Mouse (Mus musculus) megakaryocyte, embryonic 14.5 days (primary cell): ENCODE measurements around the gene Nudt4. TPM values are rescaled to one million over a fixed set of nuclear protein-coding genes. Genes with fewer than 3 reads are reported as not detected.

Source experiments
- H3K27me3 ChIP-seq: replicated peaks from 2 replicates; pipeline ENCODE3; 2012; ENCODE audit warnings: inconsistent platforms
- H3K36me3 ChIP-seq: replicated peaks from 2 replicates; pipeline ENCODE3; 2012; ENCODE audit warnings: low read length, inconsistent platforms, mixed read lengths
- H3K4me1 ChIP-seq: 2 replicates; pipeline ENCODE4 v1.6.1; 2012; ENCODE audit warnings: inconsistent platforms
- H3K4me3 ChIP-seq: replicated peaks from 2 replicates; pipeline ENCODE3; 2012; ENCODE audit warnings: moderate library complexity, mild to moderate bottlenecking, inconsistent platforms
- H3K9me3 ChIP-seq: 2 replicates; pipeline ENCODE4 v1.6.1; 2012; ENCODE audit warnings: inconsistent platforms
- FLI1 ChIP-seq: IDR thresholded peaks from 2 replicates; pipeline ENCODE4 v1.6.1; 2012; ENCODE audit warnings: low read length, inconsistent platforms, mixed read lengths
- GATA1 ChIP-seq: IDR thresholded peaks from 3 replicates; pipeline ENCODE4 v1.6.1; 2012; ENCODE audit warnings: mixed read lengths, low read length, inconsistent platforms, borderline replicate concordance
- polyA plus RNA-seq: library from polyadenylated mRNA; stranded (reverse); fragments of >175 nt; gene quantifications from 2 replicates; pipeline ENCODE4 v1.2.3, GENCODE M21; 2012; ENCODE audit warnings: low replicate concordance; ENCODE audit not compliant: insufficient read depth

Gene Nudt4
- polyA plus RNA-seq: 15.9 and 18.1 TPM in 2 replicates

GRCm38 (mm10) chr10:95563851-95564845, at the start of gene Nudt4:
Gene Nudt4 (minus strand): TSS chr10:95564146.
- no peak for TF ChIP-seq FLI1
- no peak for TF ChIP-seq GATA1
- H3K27me3 ChIP-seq: no peaks in the 10 kb centered on the region
- H3K4me3 ChIP-seq: peak within 1 kb of the TSS; percentile 96
- H3K9me3 ChIP-seq: no peaks in the 10 kb centered on the region
- peaks cover 9% of the 10 kb centered on the region for H3K36me3 ChIP-seq
- H3K4me1 ChIP-seq: peaks cover 45% of the 10 kb centered on the region

GRCm38 (mm10) chr10:95611331-95611721, 47.4 kb upstream of the Nudt4 start:
- H3K4me1 ChIP-seq: 0 out of 2 replicates have a peak, but pooled peaks cover 4% of the 10 kb centered on the region
- H3K36me3 ChIP-seq: no peaks in the 10 kb centered on the region
- no peaks in the 10 kb centered on the region; the same call in 1 of the 2 replicates for H3K9me3 ChIP-seq
- H3K27me3 ChIP-seq: peaks cover 35% of the 10 kb centered on the region
- no peak for TF ChIP-seq FLI1
- TF ChIP-seq GATA1: no peak
- H3K4me3 ChIP-seq: no peak overlapping the region

- TF ChIP-seq FLI1 (no peak), GATA1 (no peak)
- Histone ChIP-seq H3K36me3 (no peaks in the 10 kb centered on the region), H3K4me1 (0 out of 2 replicates have a peak, but pooled peaks cover 4% of the 10 kb centered on the region), H3K27me3 (peaks cover 35% of the 10 kb centered on the region), H3K9me3 (no peaks in the 10 kb centered on the region; the same call in 1 of the 2 replicates), H3K4me3 (no peak overlapping the region)
Measured at GRCm38 (mm10) chr10:95610666-95611330, 46.9 kb upstream of the Nudt4 start.

GRCm38 (mm10) chr10:95604979-95605613, 41.1 kb upstream of the Nudt4 start:
- no peak for TF ChIP-seq FLI1
- TF ChIP-seq GATA1: no peak
- Histone ChIP-seq H3K36me3 (no peaks in the 10 kb centered on the region), H3K4me1 (peaks cover 14% of the 10 kb centered on the region), H3K27me3 (peaks cover 15% of the 10 kb centered on the region), H3K9me3 (no peaks in the 10 kb centered on the region; the same call in 1 of the 2 replicates), H3K4me3 (peak overlapping the region; percentile 81)

- peaks cover 16% of the 10 kb centered on the region for H3K4me1 ChIP-seq
- no peak overlapping the region for H3K4me3 ChIP-seq
- TF ChIP-seq GATA1 (no peak), FLI1 (no peak)
- H3K36me3 ChIP-seq: no peaks in the 10 kb centered on the region
- H3K27me3 ChIP-seq: peaks cover 9% of the 10 kb centered on the region
- no peaks in the 10 kb centered on the region for H3K9me3 ChIP-seq
Measured at GRCm38 (mm10) chr10:95600527-95600926, 36.6 kb upstream of the Nudt4 start.

- no peaks in the 10 kb centered on the region for H3K36me3 ChIP-seq
- H3K4me1 ChIP-seq: peaks cover 8% of the 10 kb centered on the region
- no peak for TF ChIP-seq GATA1
- no peak for TF ChIP-seq FLI1
- peaks cover 9% of the 10 kb centered on the region for H3K27me3 ChIP-seq
- no peaks in the 10 kb centered on the region for H3K9me3 ChIP-seq
- no peak overlapping the region for H3K4me3 ChIP-seq
Measured at GRCm38 (mm10) chr10:95599740-95600139, 35.8 kb upstream of the Nudt4 start.

- H3K27me3 ChIP-seq: peaks cover 13% of the 10 kb centered on the region
- no peak for TF ChIP-seq FLI1
- no peak for TF ChIP-seq GATA1
- H3K36me3 ChIP-seq: no peaks in the 10 kb centered on the region
- peaks cover 4% of the 10 kb centered on the region for H3K4me1 ChIP-seq
- no peak overlapping the region for H3K4me3 ChIP-seq
- no peaks in the 10 kb centered on the region for H3K9me3 ChIP-seq
Measured at GRCm38 (mm10) chr10:95598056-95598587, 34.2 kb upstream of the Nudt4 start.

GRCm38 (mm10) chr10:95595852-95596639, 32.1 kb upstream of the Nudt4 start:
- no peaks in the 10 kb centered on the region for H3K9me3 ChIP-seq
- no peaks in the 10 kb centered on the region for H3K36me3 ChIP-seq
- no peak for TF ChIP-seq GATA1
- no peak for TF ChIP-seq FLI1
- peaks cover 4% of the 10 kb centered on the region for H3K4me1 ChIP-seq
- peaks cover 13% of the 10 kb centered on the region for H3K27me3 ChIP-seq
- H3K4me3 ChIP-seq: no peak overlapping the region
